16 mouse cellular contexts compared by ENCODE assay signal in genomic region chr3:80501117-80501516, GRCm38 (mm10).
"Had no signal": no experiment of that assay in that cellular context is flagged by ENCODE, and none has a peak within 500 bp of the region (broad histone marks: within the 10 kb centered on the region; RNA-seq: fewer than 3 reads in every experiment).

No protein-coding gene starts in this region.

- H3K27me3 ChIP-seq: kidney, embryonic 15.5 days; limb, embryonic 12.5 days; liver, embryonic 13.5 days; lung, embryonic 15.5 days; neural tube, embryonic 12.5 days had no signal

- H3K9me3 ChIP-seq: kidney, embryonic 15.5 days; limb, embryonic 12.5 days; liver, embryonic 13.5 days; lung, embryonic 15.5 days; neural tube, embryonic 12.5 days had no signal

- H3K4me3 ChIP-seq: kidney, embryonic 15.5 days; limb, embryonic 12.5 days; liver, embryonic 13.5 days; lung, embryonic 15.5 days; neural tube, embryonic 12.5 days had no signal

- ATAC-seq: liver, postnatal 0 days had no signal

- H3K36me3 ChIP-seq: kidney, embryonic 15.5 days; limb, embryonic 12.5 days; liver, embryonic 13.5 days; lung, embryonic 15.5 days; neural tube, embryonic 12.5 days had no signal

- H3K4me2 ChIP-seq: kidney, embryonic 15.5 days; limb, embryonic 12.5 days; liver, embryonic 13.5 days; lung, embryonic 15.5 days; neural tube, embryonic 12.5 days had no signal

- H3K4me1 ChIP-seq: kidney, embryonic 15.5 days; limb, embryonic 12.5 days; liver, embryonic 13.5 days; lung, embryonic 15.5 days; neural tube, embryonic 12.5 days had no signal

- H3K9ac ChIP-seq: kidney, embryonic 15.5 days; limb, embryonic 12.5 days; liver, embryonic 13.5 days; liver, postnatal 0 days; lung, embryonic 15.5 days; neural tube, embryonic 12.5 days had no signal

- DNase-seq: kidney, postnatal 25 days; layer of hippocampus, adult 9-11 months; layer of hippocampus, postnatal 36 days; liver; liver, embryonic 13.5 days; liver, postnatal 0 days; lung, postnatal 14 days; midbrain, embryonic 14.5 days; thymus, adult 18-20 months; thymus, postnatal 14 days had no signal

- H3K27ac ChIP-seq: kidney, embryonic 15.5 days; limb, embryonic 12.5 days; liver, embryonic 13.5 days; lung, embryonic 15.5 days; macrophage; neural tube, embryonic 12.5 days; stomach, postnatal 0 days had no signal
